Mouse (Mus musculus) kidney, embryonic 15.5 days (tissue): ENCODE results near the gene Boc. TPM values are rescaled to one million over a fixed set of nuclear protein-coding genes. Genes with fewer than 3 reads are reported as not detected.

ENCODE experiments used
- ATAC-seq: fragments of 200-750 bp; cut with Nextera tagmentation; replicated peaks from 2 replicates; pipeline ENCODE4 v1.8.0; 2017; ENCODE audit warnings: moderate TSS enrichment; ENCODE audit not compliant: low FRiP score
- H3K27ac ChIP-seq: fragments of 300-500 bp; sonication (generic); 2 replicates; pipeline ENCODE4 v1.5.1; 2015; ENCODE audit warnings: mild to moderate bottlenecking, inconsistent platforms
- H3K27me3 ChIP-seq: fragments of 300-500 bp; sonication (generic); 2 replicates; pipeline ENCODE4 v1.6.1; 2015; ENCODE audit warnings: inconsistent platforms
- H3K36me3 ChIP-seq: fragments of 300-500 bp; sonication (generic); 2 replicates; pipeline ENCODE4 v1.6.1; 2015; ENCODE audit warnings: inconsistent platforms
- H3K4me1 ChIP-seq: fragments of 300-500 bp; sonication (generic); 2 replicates; pipeline ENCODE4 v1.6.1; 2015; ENCODE audit warnings: inconsistent platforms
- H3K4me2 ChIP-seq: fragments of 300-500 bp; sonication (generic); 2 replicates; pipeline ENCODE4 v1.6.1; 2015; ENCODE audit warnings: moderate library complexity, mild to moderate bottlenecking, inconsistent platforms
- H3K4me3 ChIP-seq: fragments of 300-500 bp; sonication (generic); replicated peaks from 2 replicates; pipeline ENCODE4 v1.5.1; 2015; ENCODE audit warnings: mild to moderate bottlenecking, inconsistent platforms
- H3K9ac ChIP-seq: fragments of 300-500 bp; sonication (generic); 2 replicates; pipeline ENCODE4 v1.6.1; 2015; ENCODE audit warnings: mild to moderate bottlenecking, inconsistent platforms
- H3K9me3 ChIP-seq: fragments of 300-500 bp; sonication (generic); replicated peaks from 2 replicates; pipeline ENCODE4 v1.6.1; 2016; ENCODE audit warnings: inconsistent platforms
- WGBS: fragments of 180-500 bp; shearing (Covaris S2); methylation state at CpG from one replicate; pipeline ENCODE4 v1.1.7; 2015; ENCODE audit warnings: mixed read lengths; 5-methylcytosine and 5-hydroxymethylcytosine counted together
- polyA plus RNA-seq: library from polyadenylated mRNA; unstranded; fragments of >200 nt; fragmentation: Nextera tagmentation; extraction: Ambion mirVana; gene quantifications from 2 replicates; pipeline ENCODE4 v1.2.1, GENCODE M21; 2015

Gene Boc
- polyA plus RNA-seq, 1 experiment from 2014 or later, result 24.2 TPM

DNA sequence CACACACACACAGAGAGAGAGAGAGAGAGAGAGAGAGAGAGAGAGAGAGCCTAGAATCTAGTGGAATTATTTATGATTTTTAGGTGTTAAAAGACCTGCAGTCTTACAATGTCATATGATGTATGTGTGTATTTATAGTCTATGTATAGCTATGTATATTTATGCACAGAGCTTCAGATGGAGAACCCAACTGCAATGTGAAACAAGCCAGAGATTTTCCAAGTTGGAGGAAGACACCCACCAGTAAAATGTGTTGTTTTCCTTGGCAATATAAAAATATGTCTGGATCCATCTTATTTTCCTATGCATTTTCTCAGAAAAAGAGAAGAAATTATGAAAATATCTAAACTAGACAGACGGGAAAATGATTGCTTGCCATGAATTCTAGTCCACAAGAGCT lies 32.7 kb downstream of the Boc start:
- no peak for ATAC-seq
- 83% methylated on average over 1 of the region's 1 CpGs for WGBS
- no peak overlapping the region for H3K27ac ChIP-seq

DNA sequence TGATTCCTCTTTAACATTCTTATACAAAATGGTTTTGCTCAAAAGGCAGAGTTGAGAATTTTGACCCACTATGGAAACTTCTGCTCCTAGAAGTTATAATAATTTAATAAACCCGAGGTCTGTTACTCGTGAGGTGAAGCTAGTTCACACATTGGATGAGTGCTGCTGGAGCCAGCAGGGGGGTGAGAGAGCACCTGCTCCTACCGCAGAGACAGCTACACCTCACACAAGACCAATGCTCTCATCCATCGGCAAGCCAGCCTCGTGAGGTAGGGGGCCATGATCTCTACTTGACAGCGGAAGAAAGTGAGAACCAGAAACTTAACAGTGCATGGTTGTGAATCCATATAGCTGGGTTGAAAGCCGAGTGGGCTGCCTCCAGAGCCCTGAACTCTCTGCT lies 35.1 kb downstream of the Boc start:
- no peak overlapping the region for H3K4me2 ChIP-seq
- no peaks in the 10 kb centered on the region for H3K9me3 ChIP-seq
- H3K36me3 ChIP-seq, result peaks cover 29% of the 10 kb centered on the region
- no peak overlapping the region for H3K9ac ChIP-seq
- no peak for ATAC-seq
- H3K27me3 ChIP-seq, result no peaks in the 10 kb centered on the region
- H3K27ac ChIP-seq, result no peak overlapping the region
- peaks cover 19% of the 10 kb centered on the region for H3K4me1 ChIP-seq
- 86% methylated on average over 7 of the region's 7 CpGs for WGBS
- no peak overlapping the region for H3K4me3 ChIP-seq

More for the DNA sequence above, 32.7 kb downstream of the Boc start:
- no peak overlapping the region for H3K4me3 ChIP-seq
- H3K9me3 ChIP-seq, result no peaks in the 10 kb centered on the region
- H3K4me1 ChIP-seq, result peaks cover 41% of the 10 kb centered on the region
- no peaks in the 10 kb centered on the region for H3K27me3 ChIP-seq
- peaks cover 5% of the 10 kb centered on the region for H3K36me3 ChIP-seq
- no peak overlapping the region for H3K9ac ChIP-seq
- no peak overlapping the region for H3K4me2 ChIP-seq

DNA sequence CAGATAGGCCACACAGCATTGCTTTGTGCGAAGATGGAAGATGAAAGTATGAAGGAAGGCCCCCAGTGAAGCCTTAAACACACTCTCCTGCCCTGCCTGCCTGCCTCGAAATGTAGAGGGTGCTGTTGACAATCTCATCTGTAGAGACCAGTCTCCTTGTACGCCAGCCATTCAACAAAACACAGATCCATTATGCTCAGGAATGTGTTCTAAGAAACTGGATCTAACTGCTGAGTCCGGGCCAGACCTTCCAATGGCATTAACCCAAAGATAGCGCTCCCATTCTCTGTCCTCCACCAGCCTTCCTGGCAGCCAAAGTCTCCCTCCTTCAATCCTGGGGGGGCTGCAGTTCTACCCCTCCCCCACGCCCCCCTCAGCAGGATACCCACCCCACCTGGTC lies 42.2 kb downstream of the Boc start:
- no peak overlapping the region for H3K9ac ChIP-seq
- H3K27me3 ChIP-seq, result no peaks in the 10 kb centered on the region
- ATAC-seq, result no peak
- H3K4me1 ChIP-seq, result no peaks in the 10 kb centered on the region
- H3K4me2 ChIP-seq, result no peak overlapping the region
- no peak overlapping the region for H3K4me3 ChIP-seq
- 89% methylated on average over 6 of the region's 6 CpGs for WGBS
- no peak overlapping the region for H3K27ac ChIP-seq
- H3K36me3 ChIP-seq, result peaks cover 81% of the 10 kb centered on the region
- no peaks in the 10 kb centered on the region for H3K9me3 ChIP-seq

DNA sequence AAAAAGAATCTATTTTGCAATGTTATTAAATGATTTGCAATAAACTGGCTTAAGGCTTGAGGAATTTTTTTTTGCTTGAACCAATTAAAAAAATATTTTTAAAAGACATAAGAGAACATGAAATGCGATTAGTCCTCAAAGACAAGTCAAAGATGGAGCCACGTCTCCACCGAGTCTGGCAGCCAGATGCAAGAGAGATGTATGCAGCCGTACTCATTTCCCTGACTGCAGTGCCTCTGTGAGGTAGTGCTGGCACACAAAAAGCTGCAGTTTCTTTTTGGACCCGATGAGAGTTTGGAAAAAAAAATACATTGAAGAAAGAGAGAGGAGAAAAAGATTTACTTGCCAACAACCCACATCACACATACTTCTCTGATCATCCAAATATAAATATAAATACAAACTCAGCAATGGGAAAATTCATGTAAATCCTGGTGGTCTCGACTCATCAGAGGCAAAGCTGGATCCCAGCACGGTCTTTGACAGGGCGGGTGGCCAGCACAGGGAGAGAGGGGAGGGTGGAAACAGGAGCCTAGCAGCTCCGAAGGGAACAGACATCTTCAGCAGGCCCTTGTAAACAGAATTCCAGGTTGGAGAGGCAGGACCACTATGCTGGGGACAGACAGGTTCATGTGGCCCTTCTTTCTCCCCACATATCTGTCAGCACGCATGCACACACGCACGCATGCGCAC lies 48.0 kb downstream of the Boc start:
- no peak for ATAC-seq

DNA sequence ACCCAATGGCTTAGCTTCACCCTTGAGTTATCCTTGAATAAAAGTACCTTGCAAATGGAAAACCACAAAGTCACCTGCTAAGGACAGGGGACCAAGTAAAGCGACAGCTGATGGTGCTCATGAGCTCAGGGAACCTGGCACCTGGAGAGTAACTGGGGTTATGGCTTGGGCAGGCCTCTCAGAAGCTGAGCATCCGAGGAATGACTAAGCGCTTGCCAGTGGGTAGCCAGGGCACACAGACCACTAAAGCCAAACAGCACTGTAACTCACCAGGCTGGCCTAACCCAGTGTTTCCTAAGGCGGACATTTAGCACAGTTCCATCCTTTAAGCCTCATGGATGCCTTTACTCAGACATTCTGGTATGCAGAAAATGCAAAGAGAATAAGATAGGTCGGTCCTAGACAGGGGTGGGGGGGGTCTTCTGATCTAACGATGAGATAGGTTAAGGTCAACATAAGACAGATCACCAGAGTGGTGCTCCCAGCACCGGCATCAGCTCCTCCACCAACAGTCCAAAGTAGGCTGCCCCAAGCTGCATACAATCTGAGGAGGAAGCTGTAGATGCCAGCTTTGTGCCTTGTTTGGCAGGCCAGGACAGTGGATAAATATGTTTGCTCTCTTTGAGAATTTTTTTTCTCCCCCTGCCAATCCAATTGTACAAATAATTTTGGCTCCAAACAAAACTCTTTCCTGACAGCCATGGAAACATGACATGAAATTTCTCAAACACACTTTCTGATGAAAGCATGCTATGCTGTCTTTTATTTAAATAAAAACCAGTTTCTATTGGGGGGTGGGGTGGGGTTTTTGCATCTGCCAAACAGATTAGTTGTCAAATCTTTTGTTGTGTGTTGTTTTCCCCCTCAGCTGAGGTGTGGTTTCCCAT lies 49.0 kb downstream of the Boc start:
- ATAC-seq, result no peak
- no peak overlapping the region for H3K4me2 ChIP-seq
- peaks cover 63% of the 10 kb centered on the region for H3K36me3 ChIP-seq
- no peak overlapping the region for H3K4me3 ChIP-seq
- no peaks in the 10 kb centered on the region for H3K27me3 ChIP-seq
- no peak overlapping the region for H3K9ac ChIP-seq
- peaks cover 7% of the 10 kb centered on the region for H3K4me1 ChIP-seq
- 0 out of 2 replicates have a peak, but pooled peaks cover under 1% of the 10 kb centered on the region for H3K9me3 ChIP-seq
- WGBS, result 79% methylated on average over 7 of the region's 7 CpGs
- no peak overlapping the region for H3K27ac ChIP-seq

More for the DNA sequence above, 48.0 kb downstream of the Boc start:
- Histone ChIP-seq H3K4me1 (peaks cover 7% of the 10 kb centered on the region), H3K9me3 (no peaks in the 10 kb centered on the region), H3K27me3 (no peaks in the 10 kb centered on the region), H3K9ac (no peak overlapping the region), H3K36me3 (peaks cover 60% of the 10 kb centered on the region), H3K27ac (no peak overlapping the region), H3K4me2 (no peak overlapping the region), H3K4me3 (no peak overlapping the region)
- WGBS, result 71% methylated on average over 13 of the region's 13 CpGs

DNA sequence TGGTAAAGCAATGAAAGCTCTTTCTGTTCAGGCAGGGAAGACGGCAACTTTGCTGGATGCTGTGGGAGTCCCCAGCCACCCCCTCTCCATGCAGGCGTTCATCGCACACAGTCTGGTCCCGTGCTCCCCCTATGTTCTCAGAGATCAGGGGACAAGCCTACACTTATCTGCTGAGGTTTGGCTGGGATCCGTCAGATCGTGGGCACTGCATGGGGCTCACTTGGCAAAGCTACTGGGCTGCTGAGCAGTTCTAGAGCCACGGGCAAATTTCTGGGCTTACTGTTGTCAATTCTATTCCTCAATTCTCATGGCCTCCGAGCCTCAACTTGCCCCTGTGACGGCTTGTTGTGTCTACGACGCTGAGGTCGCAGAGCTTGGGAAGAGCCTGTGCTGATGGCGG lies 49.9 kb downstream of the Boc start:
- no peak overlapping the region for H3K27ac ChIP-seq
- WGBS, result 92% methylated on average over 13 of the region's 13 CpGs
- no peak overlapping the region for H3K4me3 ChIP-seq
- ATAC-seq, result no peak
- peaks cover 7% of the 10 kb centered on the region for H3K4me1 ChIP-seq
- H3K36me3 ChIP-seq, result peaks cover 66% of the 10 kb centered on the region
- H3K27me3 ChIP-seq, result no peaks in the 10 kb centered on the region
- 0 out of 2 replicates have a peak, but pooled peaks cover 4% of the 10 kb centered on the region for H3K9me3 ChIP-seq
- no peak overlapping the region for H3K4me2 ChIP-seq
- no peak overlapping the region for H3K9ac ChIP-seq

DNA sequence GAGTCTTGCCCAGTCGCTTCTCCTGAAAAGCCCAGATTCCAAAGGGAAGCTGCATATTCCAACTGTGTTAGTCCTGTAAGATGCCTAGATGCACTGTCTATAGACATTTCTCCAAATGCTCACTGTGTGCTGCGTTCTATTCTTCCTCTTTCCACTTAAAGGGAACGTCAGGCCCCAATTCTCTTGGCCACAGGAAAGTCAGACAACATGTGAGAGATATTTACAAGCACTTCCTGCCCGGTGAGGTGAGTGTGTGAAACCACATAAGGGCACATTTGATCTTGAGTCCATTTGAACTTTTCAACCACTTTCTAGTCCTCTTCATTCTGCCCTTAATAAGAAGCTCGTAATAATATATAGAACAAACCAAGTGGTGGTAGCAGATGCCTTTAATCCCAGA lies 50.7 kb downstream of the Boc start:
- H3K36me3 ChIP-seq, result peaks cover 66% of the 10 kb centered on the region
- no peak for ATAC-seq
- H3K4me3 ChIP-seq, result no peak overlapping the region
- peaks cover 7% of the 10 kb centered on the region for H3K4me1 ChIP-seq
- H3K9ac ChIP-seq, result no peak overlapping the region
- H3K4me2 ChIP-seq, result no peak overlapping the region
- 0 out of 2 replicates have a peak, but pooled peaks cover 4% of the 10 kb centered on the region for H3K9me3 ChIP-seq
- no peak overlapping the region for H3K27ac ChIP-seq
- 73% methylated on average over 5 of the region's 5 CpGs for WGBS
- no peaks in the 10 kb centered on the region for H3K27me3 ChIP-seq

DNA sequence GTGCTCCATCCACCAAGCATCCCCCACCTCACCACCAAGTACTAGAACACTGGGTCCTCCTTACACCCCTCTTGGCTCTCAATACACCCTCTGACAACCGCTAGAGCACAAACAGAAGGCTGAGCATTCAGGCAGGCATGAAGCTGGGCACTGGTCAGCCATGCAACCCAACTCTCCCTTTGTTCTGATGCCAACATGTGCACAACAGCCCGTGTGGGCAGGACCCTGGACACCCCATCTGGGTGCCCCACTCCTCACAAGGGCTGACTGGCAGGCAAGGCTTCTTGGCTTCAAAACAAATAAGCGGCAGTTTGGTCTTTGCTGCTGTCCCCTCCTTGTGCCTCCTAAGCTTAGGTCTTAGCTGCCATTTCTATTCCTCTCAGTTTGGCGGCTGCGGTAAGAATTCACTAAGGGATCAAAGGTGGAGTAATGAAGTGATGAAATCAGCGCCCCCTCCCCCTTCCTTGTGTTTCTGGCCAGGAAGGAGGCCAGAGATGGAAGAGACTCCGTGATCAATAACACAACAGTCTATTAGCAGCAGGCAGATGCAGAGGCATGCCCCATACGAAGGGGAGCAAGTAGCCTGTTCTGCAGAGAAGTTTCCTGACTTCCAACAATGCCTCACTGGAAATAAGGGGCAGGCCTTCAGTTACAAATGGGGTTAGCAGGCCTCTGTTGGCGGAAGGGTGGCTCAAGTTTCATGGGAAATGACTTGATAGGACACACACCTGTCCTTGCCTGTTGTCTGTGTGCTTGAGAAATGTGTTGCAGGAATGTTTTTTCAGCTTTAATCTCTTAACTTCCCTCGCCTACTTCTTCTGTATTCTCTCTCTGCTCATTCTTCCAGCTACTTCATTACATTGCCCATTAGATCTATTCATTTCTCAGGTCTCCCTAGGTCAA lies 51.4 kb downstream of the Boc start:
- Histone ChIP-seq H3K4me3 (no peak overlapping the region), H3K27me3 (no peaks in the 10 kb centered on the region), H3K9me3 (0 out of 2 replicates have a peak, but pooled peaks cover 4% of the 10 kb centered on the region), H3K27ac (peak overlapping the region; percentile 45), H3K4me2 (no peak overlapping the region), H3K4me1 (peaks cover 7% of the 10 kb centered on the region), H3K9ac (no peak overlapping the region), H3K36me3 (peaks cover 66% of the 10 kb centered on the region)
- no peak; the same call in 1 of the 2 replicates for ATAC-seq
- WGBS, result 55% methylated on average over 10 of the region's 10 CpGs

DNA sequence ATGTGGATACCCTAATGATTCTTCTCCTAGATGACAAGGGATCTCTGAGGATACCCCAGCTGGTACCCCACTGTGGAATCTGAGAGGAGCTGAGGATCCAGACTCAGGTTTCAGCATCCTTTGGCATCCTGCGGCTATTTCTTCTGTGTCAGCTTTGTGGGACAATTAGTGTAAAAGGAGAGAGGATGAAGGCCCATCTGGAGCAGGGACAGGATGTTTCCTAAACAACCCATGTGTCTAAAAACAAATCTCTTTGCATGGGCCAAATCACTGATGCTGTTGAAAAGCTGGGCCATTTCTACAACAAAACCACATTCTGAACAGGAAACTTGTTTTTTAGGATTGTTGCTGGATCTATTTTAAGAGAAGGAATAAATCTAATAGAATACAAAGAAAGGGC lies 53.5 kb downstream of the Boc start:
- Histone ChIP-seq H3K27me3 (no peaks in the 10 kb centered on the region), H3K27ac (no peak overlapping the region), H3K4me3 (no peak overlapping the region), H3K9me3 (0 out of 2 replicates have a peak, but pooled peaks cover 4% of the 10 kb centered on the region), H3K4me1 (peaks cover 7% of the 10 kb centered on the region), H3K36me3 (peaks cover 76% of the 10 kb centered on the region), H3K4me2 (no peak overlapping the region), H3K9ac (no peak overlapping the region)
- WGBS, result 77% methylated on average over 1 of the region's 1 CpGs
- ATAC-seq, result no peak

DNA sequence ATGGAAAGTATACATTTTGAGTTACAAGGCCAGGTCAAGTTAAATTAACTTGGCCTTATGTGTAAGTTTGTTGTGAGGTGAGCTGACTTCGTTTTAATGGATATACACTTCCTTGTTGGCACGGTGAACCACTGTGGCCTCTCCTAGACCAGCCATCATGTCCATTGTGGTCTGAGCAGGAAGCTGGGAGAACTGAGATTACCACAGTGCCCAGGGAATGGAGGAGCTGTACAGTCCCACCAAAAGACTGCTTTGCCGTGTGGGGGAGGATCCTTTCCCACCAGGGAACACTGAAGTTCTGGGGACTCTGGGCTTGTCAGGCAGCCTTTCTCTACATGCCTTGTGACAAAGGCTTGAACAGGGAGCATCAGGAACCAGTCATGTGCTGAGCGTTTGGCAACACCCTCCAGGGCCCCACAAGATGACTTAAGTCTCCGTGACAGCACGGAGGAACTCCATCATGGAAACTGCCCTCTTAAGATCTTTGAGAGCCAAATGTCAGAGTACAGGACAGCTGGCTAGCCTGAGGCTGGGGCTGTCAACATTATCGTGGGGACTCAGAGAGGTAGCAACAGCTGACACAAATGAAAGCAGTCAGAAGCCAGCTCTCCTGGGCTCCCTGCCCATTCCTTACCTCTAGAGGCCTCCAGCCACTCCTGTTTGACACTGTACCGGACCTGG lies 55.7 kb downstream of the Boc start:
- 0 out of 2 replicates have a peak, but pooled peaks cover 4% of the 10 kb centered on the region for H3K9me3 ChIP-seq
- no peak overlapping the region for H3K9ac ChIP-seq
- WGBS, result 67% methylated on average over 8 of the region's 8 CpGs
- no peaks in the 10 kb centered on the region for H3K27me3 ChIP-seq
- peaks cover 8% of the 10 kb centered on the region for H3K4me1 ChIP-seq
- ATAC-seq, result 0 out of 2 replicates have a peak, but pooled peaks have one; percentile 31
- peaks cover 82% of the 10 kb centered on the region for H3K36me3 ChIP-seq
- no peak overlapping the region for H3K27ac ChIP-seq
- H3K4me3 ChIP-seq, result no peak overlapping the region
- no peak overlapping the region for H3K4me2 ChIP-seq

DNA sequence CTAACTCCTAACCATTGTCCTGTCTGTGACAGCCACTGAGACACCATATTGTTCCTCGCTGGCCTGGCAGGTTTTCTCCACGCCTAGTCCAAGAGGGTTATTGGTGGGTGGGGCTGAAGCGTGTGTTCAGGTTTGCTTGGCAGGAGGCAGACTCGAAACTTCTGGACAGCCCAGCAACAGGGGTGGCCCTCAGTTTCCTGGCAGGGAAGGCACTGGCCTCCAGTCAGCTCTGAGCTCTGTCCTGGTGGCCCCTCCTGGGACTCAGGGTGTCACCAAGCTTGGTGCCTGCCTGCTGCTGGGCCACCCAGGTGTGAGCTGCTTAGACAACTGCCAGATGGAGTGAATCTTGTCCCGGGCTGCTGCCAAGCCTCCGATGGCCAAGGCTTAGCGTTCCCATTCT lies 56.4 kb downstream of the Boc start:
- Histone ChIP-seq H3K27ac (no peak overlapping the region), H3K4me2 (no peak overlapping the region), H3K9me3 (0 out of 2 replicates have a peak, but pooled peaks cover 4% of the 10 kb centered on the region), H3K4me3 (no peak overlapping the region), H3K36me3 (peaks cover 89% of the 10 kb centered on the region), H3K27me3 (no peaks in the 10 kb centered on the region), H3K9ac (no peak overlapping the region), H3K4me1 (peaks cover 13% of the 10 kb centered on the region)
- WGBS, result 78% methylated on average over 7 of the region's 7 CpGs
- no peak for ATAC-seq
